Mouse (Mus musculus): ENCODE results near the gene Fam19a1.

DNA sequence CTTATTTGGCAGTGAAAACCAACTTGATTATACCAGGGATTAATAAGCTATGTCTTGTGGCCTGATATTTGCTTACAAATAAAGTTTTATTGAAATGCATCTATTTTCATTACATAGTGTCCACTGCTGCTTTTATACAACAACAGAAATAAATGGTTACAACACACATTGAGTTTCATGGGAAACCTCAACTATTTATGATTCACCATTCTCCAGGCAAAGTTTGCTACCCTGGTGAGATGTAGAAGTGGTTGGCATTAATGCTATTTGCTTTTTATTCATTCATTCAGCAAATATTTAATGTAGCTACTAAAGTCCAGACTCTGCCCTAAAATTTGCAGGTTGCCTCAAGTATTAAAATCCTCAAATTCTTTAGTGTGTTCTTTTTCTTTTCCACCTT is 54.1 kb downstream of the Fam19a1 start:
- TF ChIP-seq CTCF (IDR thresholded peaks at IDR 0.05; ENCODE audit: low read depth) = no peak
- no peak for TF ChIP-seq EP300 (IDR thresholded peaks at IDR 0.05; ENCODE audit: low read depth)
